Mouse (Mus musculus) neural tube, embryonic 12.5 days (tissue): ENCODE data around the gene Rhof. TPM values are rescaled to one million over a fixed set of nuclear protein-coding genes. Genes with fewer than 3 reads are reported as not detected.

Experiments
- ATAC-seq: fragments of 200-750 bp; cut with Nextera tagmentation; 2 replicates; pipeline ENCODE4 v1.8.0; 2017; ENCODE audit warnings: low read depth, mild to moderate bottlenecking, moderate TSS enrichment, moderate library complexity; ENCODE audit not compliant: low FRiP score
- H3K27ac ChIP-seq: fragments of 300-500 bp; sonication (generic); 2 replicates; pipeline ENCODE4 v1.5.1; 2016
- H3K27me3 ChIP-seq: fragments of 300-500 bp; sonication (generic); replicated peaks from 2 replicates; pipeline ENCODE4 v1.6.1; 2016; ENCODE audit warnings: mild to moderate bottlenecking
- H3K36me3 ChIP-seq: fragments of 300-500 bp; sonication (generic); 2 replicates; pipeline ENCODE4 v1.6.1; 2016; ENCODE audit warnings: mild to moderate bottlenecking
- H3K4me1 ChIP-seq: fragments of 300-500 bp; sonication (generic); 2 replicates; pipeline ENCODE4 v1.6.1; 2016
- H3K4me2 ChIP-seq: fragments of 300-500 bp; sonication (generic); replicated peaks from 2 replicates; pipeline ENCODE4 v1.6.1; 2016; ENCODE audit warnings: mild to moderate bottlenecking
- H3K4me3 ChIP-seq: fragments of 300-500 bp; sonication (generic); 2 replicates; pipeline ENCODE4 v1.5.1; 2016
- H3K9ac ChIP-seq: fragments of 300-500 bp; sonication (generic); 2 replicates; pipeline ENCODE4 v1.6.1; 2016; ENCODE audit warnings: mild to moderate bottlenecking
- H3K9me3 ChIP-seq: fragments of 300-500 bp; sonication (generic); 2 replicates; pipeline ENCODE4 v1.6.1; 2016; ENCODE audit warnings: mild to moderate bottlenecking
- WGBS: fragments of 180-500 bp; shearing (Covaris S2); methylation state at CpG from one replicate; pipeline ENCODE4 v1.1.7; 2016; 5-methylcytosine and 5-hydroxymethylcytosine counted together
- polyA plus RNA-seq: library from polyadenylated mRNA; unstranded; fragments of >200 nt; fragmentation: Nextera tagmentation; extraction: Ambion mirVana; gene quantifications from 2 replicates; pipeline ENCODE4 v1.2.1, GENCODE M21; 2016

Gene Rhof
- polyA plus RNA-seq, result 2.4 and 2.9 TPM in 2 replicates

DNA sequence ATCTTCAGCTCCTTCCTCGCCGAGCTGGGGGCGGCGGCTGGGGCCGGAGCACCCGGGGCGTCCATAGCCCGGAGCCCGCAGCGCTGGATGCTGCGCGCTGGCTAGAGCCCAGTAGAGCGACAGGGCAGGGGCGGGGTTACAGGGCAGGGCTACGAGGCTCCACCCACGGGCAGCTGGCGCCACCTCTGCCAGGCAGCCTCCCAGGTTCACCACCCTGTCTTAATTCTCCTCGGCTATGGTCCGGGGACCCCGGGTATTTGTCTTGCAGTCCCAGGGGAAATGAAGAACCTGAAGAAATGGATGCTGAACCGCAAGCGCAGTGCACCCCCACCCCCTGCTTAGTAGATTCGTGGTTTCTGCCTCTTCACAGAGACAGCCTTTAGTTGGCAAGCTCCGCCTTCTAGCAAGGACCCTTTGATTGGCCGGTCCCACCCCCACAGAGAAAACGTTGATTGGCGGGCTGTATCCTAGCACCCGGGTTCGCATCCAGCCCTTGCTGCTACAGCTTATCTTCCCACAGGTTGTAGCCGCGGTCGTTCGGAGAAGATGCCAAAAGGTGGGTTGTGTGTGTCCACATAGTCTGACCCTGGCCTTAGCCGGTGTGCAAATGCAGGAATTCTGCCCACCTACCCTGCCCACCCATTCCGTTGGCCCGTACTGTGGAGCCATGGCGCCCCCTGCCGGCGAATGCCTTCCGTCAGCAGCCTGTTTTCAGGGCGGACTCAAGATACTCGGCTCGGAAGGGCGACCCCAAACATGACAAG lies at the start of gene Rhof:
Gene Rhof, minus strand, starts transcription at position 385 of the 764 bp plus-strand sequence.
- H3K4me3 ChIP-seq, result peak within 1 kb of the TSS; percentile 29
- H3K36me3 ChIP-seq, result peaks cover 43% of the 10 kb centered on the region; the same call in 1 of the 2 replicates
- 3% methylated on average over 44 of the region's 44 CpGs for WGBS
- peak within 1 kb of the TSS; percentile 57 for H3K9ac ChIP-seq
- H3K9me3 ChIP-seq, result no peaks in the 10 kb centered on the region
- peak within 1 kb of the TSS; percentile 100 for H3K4me2 ChIP-seq
- H3K27me3 ChIP-seq, result no peaks in the 10 kb centered on the region
- no peak within 1 kb of the TSS for H3K27ac ChIP-seq
- H3K4me1 ChIP-seq, result peaks cover 62% of the 10 kb centered on the region
- 0 out of 2 replicates have a peak, but pooled peaks have one; percentile 41 for ATAC-seq

DNA sequence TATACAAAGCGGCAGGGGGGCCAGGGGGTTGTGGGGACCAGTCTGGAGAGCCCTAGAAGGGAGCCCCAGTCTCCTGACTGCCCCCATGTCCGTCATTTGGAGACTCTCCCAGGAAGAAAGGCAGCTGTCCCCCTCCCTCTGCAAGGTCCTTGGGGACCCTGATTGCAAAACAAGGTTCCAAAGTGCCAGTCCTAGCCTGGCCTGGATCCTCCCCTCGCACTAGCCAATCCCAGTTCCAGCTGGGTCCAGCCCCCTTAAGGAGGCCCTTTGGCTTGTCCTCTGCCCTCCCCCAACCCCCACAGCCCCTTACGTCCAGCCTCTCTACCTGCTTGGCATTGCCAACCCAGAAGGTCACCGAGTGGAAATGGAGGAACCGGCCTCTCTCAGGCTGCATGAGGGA lies 49.0 kb upstream of the Rhof start:
- Histone ChIP-seq H3K27me3 (no peaks in the 10 kb centered on the region), H3K4me3 (no peak overlapping the region), H3K4me1 (no peaks in the 10 kb centered on the region), H3K4me2 (no peak overlapping the region), H3K36me3 (no peaks in the 10 kb centered on the region), H3K9me3 (no peaks in the 10 kb centered on the region), H3K27ac (no peak overlapping the region), H3K9ac (no peak overlapping the region)
- 71% methylated on average over 6 of the region's 6 CpGs for WGBS
- ATAC-seq, result no peak

- Histone ChIP-seq H3K27ac (no peak overlapping the region), H3K36me3 (no peaks in the 10 kb centered on the region), H3K27me3 (no peaks in the 10 kb centered on the region), H3K4me2 (no peak overlapping the region), H3K9me3 (no peaks in the 10 kb centered on the region), H3K4me1 (no peaks in the 10 kb centered on the region), H3K9ac (no peak overlapping the region), H3K4me3 (no peak overlapping the region)
- WGBS, result 93% methylated on average over 15 of the region's 15 CpGs
- no peak for ATAC-seq
Measured at GRCm38 (mm10) chr5:123180390-123180789, 47.9 kb upstream of the Rhof start.

GRCm38 (mm10) chr5:123178792-123179191 lies 46.3 kb upstream of the Rhof start:
- Histone ChIP-seq H3K27me3 (no peaks in the 10 kb centered on the region), H3K27ac (no peak overlapping the region), H3K9ac (no peak overlapping the region), H3K4me2 (no peak overlapping the region), H3K4me1 (no peaks in the 10 kb centered on the region), H3K9me3 (no peaks in the 10 kb centered on the region), H3K4me3 (no peak overlapping the region), H3K36me3 (no peaks in the 10 kb centered on the region)
- 93% methylated on average over 5 of the region's 5 CpGs for WGBS
- ATAC-seq, result no peak

DNA sequence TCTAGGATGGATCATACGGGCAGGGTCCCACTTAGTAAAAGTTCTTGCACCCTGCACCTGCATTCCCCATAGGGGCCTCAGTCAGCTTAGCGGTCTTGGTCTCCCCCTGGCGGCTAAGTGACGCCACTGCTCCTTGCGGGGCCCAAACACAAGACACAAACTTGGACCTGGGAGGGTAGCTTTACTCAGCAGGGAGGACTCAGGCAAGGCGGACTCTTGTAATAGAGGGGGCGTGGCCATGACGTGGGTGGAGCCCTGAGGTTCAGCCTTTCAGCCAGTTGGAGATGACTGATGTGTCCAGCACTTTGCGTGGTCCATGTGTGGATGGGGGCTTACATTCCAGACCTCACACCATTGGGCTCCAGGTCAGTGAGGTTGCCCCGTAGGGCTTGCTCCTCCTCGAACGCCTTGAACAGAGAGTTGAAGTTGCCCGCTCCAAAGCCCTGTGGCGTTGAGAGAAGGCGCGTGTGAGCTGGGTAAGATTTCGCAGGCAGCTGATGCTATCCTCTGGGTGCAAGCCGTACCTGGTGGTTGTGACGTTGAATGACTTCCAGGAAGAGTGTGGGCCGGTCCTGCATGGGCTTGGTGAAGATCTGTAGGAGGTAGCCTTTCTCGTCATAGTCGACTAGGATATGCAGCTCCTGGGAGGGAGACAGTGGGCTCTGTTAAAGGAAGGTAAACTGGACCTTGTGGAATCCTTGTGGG lies 39.3 kb upstream of the Rhof start:
- Histone ChIP-seq H3K4me2 (peak overlapping the region; percentile 46), H3K4me3 (peak overlapping the region; percentile 21; the same call in 1 of the 2 replicates), H3K27me3 (no peaks in the 10 kb centered on the region), H3K4me1 (peaks cover 6% of the 10 kb centered on the region), H3K9me3 (no peaks in the 10 kb centered on the region), H3K9ac (no peak overlapping the region), H3K27ac (no peak overlapping the region), H3K36me3 (peaks cover 3% of the 10 kb centered on the region)
- 15% methylated on average over 22 of the region's 22 CpGs for WGBS
- peak; percentile 65; the same call in 1 of the 2 replicates for ATAC-seq

DNA sequence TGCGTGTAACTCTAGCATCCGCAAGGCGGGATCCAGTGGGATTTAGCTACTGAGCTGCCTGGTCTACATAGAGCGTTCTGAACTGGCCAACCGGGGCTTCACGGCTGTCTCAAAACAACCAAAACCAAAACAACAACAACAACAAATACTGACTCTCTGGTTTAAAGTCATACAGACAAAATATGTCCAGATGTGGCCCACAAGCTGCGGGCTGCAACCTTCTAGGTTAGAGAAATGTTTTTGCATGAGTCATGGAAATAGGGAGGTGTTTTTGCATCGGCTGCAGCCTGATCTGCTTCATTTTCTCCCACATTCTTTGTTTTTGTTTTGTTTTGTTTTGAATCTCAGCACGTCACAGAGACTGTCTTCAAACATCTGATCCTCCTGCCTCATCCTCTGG lies 37.9 kb upstream of the Rhof start:
- Histone ChIP-seq H3K27me3 (no peaks in the 10 kb centered on the region), H3K9me3 (no peaks in the 10 kb centered on the region), H3K36me3 (peaks cover 15% of the 10 kb centered on the region), H3K4me2 (no peak overlapping the region), H3K4me1 (peaks cover 6% of the 10 kb centered on the region), H3K9ac (no peak overlapping the region), H3K27ac (no peak overlapping the region), H3K4me3 (no peak overlapping the region)
- no peak for ATAC-seq
- 81% methylated on average over 9 of the region's 9 CpGs for WGBS

DNA sequence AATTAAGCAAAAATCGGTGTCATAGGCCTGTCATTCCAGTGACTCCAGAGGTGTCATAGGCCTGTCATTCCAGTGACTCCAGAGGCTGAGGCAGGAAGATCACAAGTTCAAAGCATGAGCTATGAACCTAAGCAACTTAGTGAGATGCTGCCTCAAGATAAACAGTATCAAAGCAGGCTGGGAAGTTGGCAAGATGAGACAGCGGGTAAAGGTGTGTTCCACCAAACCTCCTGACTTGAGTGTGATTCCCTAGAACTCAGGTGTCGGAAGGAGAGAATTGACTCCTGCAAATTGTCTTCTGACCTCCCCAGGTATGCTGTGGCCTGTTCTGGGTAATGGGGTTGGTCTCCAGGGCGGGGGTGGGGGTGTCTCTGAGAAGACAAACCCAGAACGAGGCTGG lies 36.8 kb upstream of the Rhof start, which contains the start of gene Psmd9:
Gene Psmd9, plus strand, starts transcription at position 130 of the 400 bp plus-strand sequence.
- H3K4me3 ChIP-seq, result no peak within 1 kb of the TSS
- H3K4me2 ChIP-seq, result no peak within 1 kb of the TSS
- 86% methylated on average over 5 of the region's 5 CpGs for WGBS
- no peaks in the 10 kb centered on the region for H3K27me3 ChIP-seq
- H3K4me1 ChIP-seq, result peaks cover 6% of the 10 kb centered on the region
- no peak within 1 kb of the TSS for H3K9ac ChIP-seq
- no peaks in the 10 kb centered on the region for H3K9me3 ChIP-seq
- no peak for ATAC-seq
- no peak within 1 kb of the TSS for H3K27ac ChIP-seq
- H3K36me3 ChIP-seq, result peaks cover 20% of the 10 kb centered on the region

DNA sequence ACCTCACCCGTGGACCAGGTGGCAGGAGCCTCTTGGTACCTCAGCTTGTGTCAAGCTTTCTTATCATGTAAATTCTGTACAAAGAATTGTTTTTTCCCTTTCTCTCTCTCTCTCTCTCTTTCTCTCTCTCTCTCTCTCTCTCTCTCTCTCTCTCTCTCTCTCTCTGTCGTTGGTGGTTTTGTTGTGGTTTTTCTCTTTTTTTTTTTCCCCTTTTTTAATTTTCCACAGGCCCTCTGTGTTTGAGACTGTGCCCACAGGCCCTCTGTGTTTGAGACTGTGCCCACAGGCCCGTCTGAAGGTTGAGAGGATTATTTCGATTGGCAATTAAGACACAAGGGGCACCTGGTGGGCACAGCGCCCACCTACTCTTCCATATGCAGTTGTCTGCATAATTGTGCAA lies 35.1 kb upstream of the Rhof start:
- peaks cover 6% of the 10 kb centered on the region for H3K4me1 ChIP-seq
- no peak overlapping the region for H3K4me3 ChIP-seq
- H3K9me3 ChIP-seq, result no peaks in the 10 kb centered on the region
- H3K9ac ChIP-seq, result no peak overlapping the region
- no peak for ATAC-seq
- peaks cover 37% of the 10 kb centered on the region for H3K36me3 ChIP-seq
- 82% methylated on average over 5 of the region's 5 CpGs for WGBS
- H3K27ac ChIP-seq, result no peak overlapping the region
- no peaks in the 10 kb centered on the region for H3K27me3 ChIP-seq
- H3K4me2 ChIP-seq, result no peak overlapping the region

DNA sequence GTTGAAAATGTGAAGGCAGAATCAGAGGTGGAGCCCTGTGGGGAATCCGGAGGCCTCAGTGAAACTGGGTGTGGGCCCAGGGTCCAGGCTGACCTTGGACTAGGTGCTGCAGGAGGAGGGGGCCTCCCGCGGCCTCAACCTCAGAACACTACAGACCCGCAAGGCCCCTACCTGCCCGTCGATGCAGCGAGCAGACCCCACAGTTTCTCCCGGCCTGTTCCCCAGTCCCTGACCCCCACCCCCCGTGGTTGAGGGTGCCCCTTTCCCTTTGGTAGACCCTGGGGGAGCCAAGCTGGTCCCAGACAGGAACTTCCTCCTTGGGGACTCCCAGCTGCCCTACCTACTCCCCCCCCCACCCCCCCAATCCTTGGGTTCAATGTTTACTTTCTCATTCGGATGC lies 33.9 kb upstream of the Rhof start:
- Histone ChIP-seq H3K4me2 (no peak overlapping the region), H3K4me3 (no peak overlapping the region), H3K27ac (no peak overlapping the region), H3K36me3 (peaks cover 48% of the 10 kb centered on the region), H3K4me1 (no peaks in the 10 kb centered on the region), H3K9me3 (no peaks in the 10 kb centered on the region), H3K27me3 (no peaks in the 10 kb centered on the region), H3K9ac (no peak overlapping the region)
- no peak for ATAC-seq
- 92% methylated on average over 10 of the region's 10 CpGs for WGBS

DNA sequence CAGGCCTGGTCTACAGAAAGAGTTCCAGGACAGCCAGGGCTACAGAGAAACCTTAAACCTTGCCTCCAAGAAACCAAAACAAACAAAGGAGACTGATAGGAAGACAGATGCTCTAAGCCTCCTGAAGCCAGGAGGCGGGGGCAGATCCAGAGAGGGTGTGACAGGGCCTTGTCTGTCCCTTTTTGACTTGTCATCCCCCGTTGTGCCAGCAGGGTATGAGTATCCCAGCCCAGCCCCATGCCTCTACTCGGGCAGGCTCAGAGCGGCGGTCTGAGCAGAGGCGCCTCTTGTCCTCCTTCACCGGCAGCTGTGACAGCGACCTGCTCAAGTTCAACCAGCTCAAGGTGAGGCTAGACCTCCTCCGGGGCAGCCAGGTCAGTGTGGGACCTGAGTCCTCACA lies 30.4 kb upstream of the Rhof start:
- ATAC-seq, result no peak
- no peak overlapping the region for H3K27ac ChIP-seq
- no peak overlapping the region for H3K9ac ChIP-seq
- H3K36me3 ChIP-seq, result peaks cover 83% of the 10 kb centered on the region
- no peak overlapping the region for H3K4me3 ChIP-seq
- no peaks in the 10 kb centered on the region for H3K4me1 ChIP-seq
- no peak overlapping the region for H3K4me2 ChIP-seq
- WGBS, result 86% methylated on average over 9 of the region's 9 CpGs
- H3K27me3 ChIP-seq, result no peaks in the 10 kb centered on the region
- H3K9me3 ChIP-seq, result no peaks in the 10 kb centered on the region

GRCm38 (mm10) chr5:123160341-123160740 lies 27.8 kb upstream of the Rhof start:
- ATAC-seq, result no peak
- H3K9me3 ChIP-seq, result no peaks in the 10 kb centered on the region
- H3K4me2 ChIP-seq, result no peak overlapping the region
- no peaks in the 10 kb centered on the region for H3K4me1 ChIP-seq
- peaks cover 83% of the 10 kb centered on the region for H3K36me3 ChIP-seq
- WGBS, result 94% methylated on average over 14 of the region's 15 CpGs
- H3K27me3 ChIP-seq, result no peaks in the 10 kb centered on the region
- H3K4me3 ChIP-seq, result no peak overlapping the region
- no peak overlapping the region for H3K27ac ChIP-seq
- no peak overlapping the region for H3K9ac ChIP-seq

DNA sequence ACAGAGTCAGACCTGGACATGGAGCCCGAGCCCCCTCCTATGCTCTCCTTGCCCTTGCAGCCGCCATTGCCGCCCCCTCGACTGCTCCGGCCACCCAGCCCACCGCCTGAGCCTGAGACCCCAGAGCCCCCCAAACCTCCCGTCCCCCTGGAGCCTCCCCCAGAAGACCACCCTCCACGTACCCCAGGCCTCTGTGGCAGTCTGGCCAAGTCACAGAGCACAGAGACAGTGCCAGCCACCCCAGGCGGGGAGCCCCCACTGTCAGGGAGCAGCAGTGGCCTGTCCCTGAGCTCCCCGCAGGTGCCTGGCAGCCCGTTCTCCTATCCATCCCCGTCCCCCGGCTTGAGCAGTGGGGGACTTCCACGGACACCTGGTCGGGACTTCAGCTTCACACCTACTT lies 27.4 kb upstream of the Rhof start:
- Histone ChIP-seq H3K27ac (no peak overlapping the region), H3K9ac (no peak overlapping the region), H3K36me3 (peaks cover 85% of the 10 kb centered on the region), H3K4me2 (no peak overlapping the region), H3K9me3 (no peaks in the 10 kb centered on the region), H3K4me3 (no peak overlapping the region), H3K27me3 (no peaks in the 10 kb centered on the region), H3K4me1 (no peaks in the 10 kb centered on the region)
- WGBS, result 97% methylated on average over 15 of the region's 15 CpGs
- no peak for ATAC-seq
